Mouse (Mus musculus): Measurements from ENCODE around the gene Sprr1a. TPM values are rescaled to one million over a fixed set of nuclear protein-coding genes. Genes with fewer than 3 reads are reported as not detected.

The Sprr1a gene
- not detected for polyA plus RNA-seq (2015; fragmentation: Illumina TruSeq; extraction: RNeasy Lipid Tissue Mini Kit (QIAGEN cat#74804); ENCODE audit: insufficient read depth, low replicate concordance)

GRCm38 (mm10) chr3:92485863-92486262 is at the start of gene Sprr1a:
Gene Sprr1a (minus strand): TSS chr3:92485895.

GRCm38 (mm10) chr3:92534411-92534810 is 48.7 kb upstream of the Sprr1a start, which contains the start of gene 2310046K23Rik:
Gene 2310046K23Rik (minus strand): TSS chr3:92534511.

DNA sequence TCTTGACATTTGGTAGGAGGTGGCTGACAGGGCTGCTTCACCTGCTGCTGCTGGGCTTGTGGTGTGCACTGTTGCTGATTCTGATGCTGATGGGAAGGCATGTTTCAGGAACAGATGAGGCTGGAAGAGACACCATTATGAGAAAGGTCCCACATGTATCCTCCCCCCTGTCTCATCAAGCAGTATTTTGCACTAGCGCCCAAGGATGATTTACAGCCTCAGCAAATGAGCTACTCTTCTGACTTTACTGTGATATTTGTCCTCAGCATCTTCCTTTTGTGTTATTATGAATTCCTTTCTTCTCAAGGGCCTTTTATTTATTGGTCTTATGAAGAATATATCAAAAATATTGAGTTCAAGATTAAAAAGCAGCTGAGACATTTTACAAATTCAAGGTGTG is 14.7 kb upstream of the Sprr1a start, which contains the start of gene Sprr4:
TSS of gene Sprr4 (minus strand) at position 101 of the 400 bp plus-strand sequence.

GRCm38 (mm10) chr3:92458620-92459019 is 27.1 kb downstream of the Sprr1a start, which contains the start of gene Sprr3:
Gene Sprr3 (minus strand): TSS chr3:92458720.

DNA sequence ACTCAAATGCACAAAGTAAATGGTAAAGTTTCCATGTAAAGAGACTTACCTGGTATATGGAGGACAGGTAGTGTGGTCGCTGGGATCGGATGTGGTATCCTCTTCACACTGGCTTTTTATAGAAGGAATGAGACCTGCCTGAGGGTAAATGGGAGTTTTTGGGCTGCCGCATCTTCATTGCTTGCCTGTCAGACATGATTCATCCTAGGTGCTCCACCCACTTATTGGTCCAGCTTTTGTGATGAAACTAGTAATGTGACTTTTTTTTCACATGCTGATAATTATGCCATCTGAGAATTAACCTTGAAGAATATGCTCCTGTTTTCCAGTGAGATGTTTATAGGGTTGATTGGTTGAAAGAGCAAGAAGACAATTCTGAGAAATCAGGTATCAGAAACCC is 47.0 kb downstream of the Sprr1a start, which contains the start of gene Sprr1b:
TSS of gene Sprr1b (minus strand) at position 101 of the 400 bp plus-strand sequence.

Other genes starting within 250 kb of the Sprr1a start
- not detected for gene Sprr2a3, start 200.5 kb downstream of the Sprr1a start, polyA plus RNA-seq (2015; fragmentation: Illumina TruSeq; extraction: RNeasy Lipid Tissue Mini Kit (QIAGEN cat#74804); ENCODE audit: insufficient read depth, low replicate concordance)
- gene Sprr2b, start 169.3 kb downstream of the Sprr1a start, polyA plus RNA-seq (2015; fragmentation: Illumina TruSeq; extraction: RNeasy Lipid Tissue Mini Kit (QIAGEN cat#74804); ENCODE audit: insufficient read depth, low replicate concordance), result not detected
- gene Sprr2d, start 146.8 kb downstream of the Sprr1a start, polyA plus RNA-seq (2015; fragmentation: Illumina TruSeq; extraction: RNeasy Lipid Tissue Mini Kit (QIAGEN cat#74804); ENCODE audit: insufficient read depth, low replicate concordance), result not detected
- not detected for gene Sprr2e, start 133.8 kb downstream of the Sprr1a start, polyA plus RNA-seq (2015; fragmentation: Illumina TruSeq; extraction: RNeasy Lipid Tissue Mini Kit (QIAGEN cat#74804); ENCODE audit: insufficient read depth, low replicate concordance)
- not detected for gene Sprr2f, start 120.7 kb downstream of the Sprr1a start, polyA plus RNA-seq (2015; fragmentation: Illumina TruSeq; extraction: RNeasy Lipid Tissue Mini Kit (QIAGEN cat#74804); ENCODE audit: insufficient read depth, low replicate concordance)
- not detected for gene Sprr2h, start 100.2 kb downstream of the Sprr1a start, polyA plus RNA-seq (2015; fragmentation: Illumina TruSeq; extraction: RNeasy Lipid Tissue Mini Kit (QIAGEN cat#74804); ENCODE audit: insufficient read depth, low replicate concordance)
- not detected for gene Sprr2i, start 77.9 kb downstream of the Sprr1a start, polyA plus RNA-seq (2015; fragmentation: Illumina TruSeq; extraction: RNeasy Lipid Tissue Mini Kit (QIAGEN cat#74804); ENCODE audit: insufficient read depth, low replicate concordance)
- gene Sprr2j-ps, start 67.8 kb downstream of the Sprr1a start, polyA plus RNA-seq (2015; fragmentation: Illumina TruSeq; extraction: RNeasy Lipid Tissue Mini Kit (QIAGEN cat#74804); ENCODE audit: insufficient read depth, low replicate concordance), result not detected
- gene Gm9774, start 56.5 kb downstream of the Sprr1a start, polyA plus RNA-seq (2015; fragmentation: Illumina TruSeq; extraction: RNeasy Lipid Tissue Mini Kit (QIAGEN cat#74804); ENCODE audit: insufficient read depth, low replicate concordance), result 1.4 TPM
- not detected for gene Sprr2k, start 53.3 kb downstream of the Sprr1a start, polyA plus RNA-seq (2015; fragmentation: Illumina TruSeq; extraction: RNeasy Lipid Tissue Mini Kit (QIAGEN cat#74804); ENCODE audit: insufficient read depth, low replicate concordance)
- gene Sprr1b, start 47.1 kb downstream of the Sprr1a start, polyA plus RNA-seq (2015; fragmentation: Illumina TruSeq; extraction: RNeasy Lipid Tissue Mini Kit (QIAGEN cat#74804); ENCODE audit: insufficient read depth, low replicate concordance), result not detected
- gene Sprr3, start 27.2 kb downstream of the Sprr1a start, polyA plus RNA-seq (2015; fragmentation: Illumina TruSeq; extraction: RNeasy Lipid Tissue Mini Kit (QIAGEN cat#74804); ENCODE audit: insufficient read depth, low replicate concordance), result not detected
- gene Sprr4, start 14.6 kb upstream of the Sprr1a start, polyA plus RNA-seq (2015; fragmentation: Illumina TruSeq; extraction: RNeasy Lipid Tissue Mini Kit (QIAGEN cat#74804); ENCODE audit: insufficient read depth, low replicate concordance), result not detected
- not detected for gene 2310046K23Rik, start 48.6 kb upstream of the Sprr1a start, polyA plus RNA-seq (2015; fragmentation: Illumina TruSeq; extraction: RNeasy Lipid Tissue Mini Kit (QIAGEN cat#74804); ENCODE audit: insufficient read depth, low replicate concordance)
- gene Ivl, start 87.8 kb upstream of the Sprr1a start, polyA plus RNA-seq (2015; fragmentation: Illumina TruSeq; extraction: RNeasy Lipid Tissue Mini Kit (QIAGEN cat#74804); ENCODE audit: insufficient read depth, low replicate concordance), result not detected
- gene Smcp, start 103.1 kb upstream of the Sprr1a start, polyA plus RNA-seq (2015; fragmentation: Illumina TruSeq; extraction: RNeasy Lipid Tissue Mini Kit (QIAGEN cat#74804); ENCODE audit: insufficient read depth, low replicate concordance), result not detected
- gene 2210017I01Rik, start 121.6 kb upstream of the Sprr1a start, polyA plus RNA-seq (2015; fragmentation: Illumina TruSeq; extraction: RNeasy Lipid Tissue Mini Kit (QIAGEN cat#74804); ENCODE audit: insufficient read depth, low replicate concordance), result not detected
- gene Lce6a, start 135.8 kb upstream of the Sprr1a start, polyA plus RNA-seq (2015; fragmentation: Illumina TruSeq; extraction: RNeasy Lipid Tissue Mini Kit (QIAGEN cat#74804); ENCODE audit: insufficient read depth, low replicate concordance), result not detected
- not detected for gene Lce1a1, start 162.4 kb upstream of the Sprr1a start, polyA plus RNA-seq (2015; fragmentation: Illumina TruSeq; extraction: RNeasy Lipid Tissue Mini Kit (QIAGEN cat#74804); ENCODE audit: insufficient read depth, low replicate concordance)
- gene Lce1b, start 171.0 kb upstream of the Sprr1a start, polyA plus RNA-seq (2015; fragmentation: Illumina TruSeq; extraction: RNeasy Lipid Tissue Mini Kit (QIAGEN cat#74804); ENCODE audit: insufficient read depth, low replicate concordance), result not detected
- gene Lce1a2, start 184.4 kb upstream of the Sprr1a start, polyA plus RNA-seq (2015; fragmentation: Illumina TruSeq; extraction: RNeasy Lipid Tissue Mini Kit (QIAGEN cat#74804); ENCODE audit: insufficient read depth, low replicate concordance), result not detected
- not detected for gene Lce1c, start 193.4 kb upstream of the Sprr1a start, polyA plus RNA-seq (2015; fragmentation: Illumina TruSeq; extraction: RNeasy Lipid Tissue Mini Kit (QIAGEN cat#74804); ENCODE audit: insufficient read depth, low replicate concordance)
- gene Lce1d, start 201.3 kb upstream of the Sprr1a start, polyA plus RNA-seq (2015; fragmentation: Illumina TruSeq; extraction: RNeasy Lipid Tissue Mini Kit (QIAGEN cat#74804); ENCODE audit: insufficient read depth, low replicate concordance), result not detected
- gene Lce1e, start 223.2 kb upstream of the Sprr1a start, polyA plus RNA-seq (2015; fragmentation: Illumina TruSeq; extraction: RNeasy Lipid Tissue Mini Kit (QIAGEN cat#74804); ENCODE audit: insufficient read depth, low replicate concordance), result not detected
- not detected for gene Lce1f, start 234.5 kb upstream of the Sprr1a start, polyA plus RNA-seq (2015; fragmentation: Illumina TruSeq; extraction: RNeasy Lipid Tissue Mini Kit (QIAGEN cat#74804); ENCODE audit: insufficient read depth, low replicate concordance)

All from spleen, adult 10 weeks (tissue).